Mouse (Mus musculus) stomach, postnatal 0 days (tissue): ENCODE measurements around the gene Oprl1.

ENCODE experiments used
- CTCF ChIP-seq: IDR thresholded peaks from 2 replicates; pipeline ENCODE4 v1.5.1; 2016; ENCODE audit warnings: antibody characterized with exemption, low read depth, mild to moderate bottlenecking, moderate library complexity
- EP300 ChIP-seq: optimal IDR thresholded peaks from 2 replicates; pipeline ENCODE3; 2016; ENCODE audit warnings: antibody characterized with exemption

GRCm38 (mm10) chr2:181677096-181677754 lies 37.6 kb upstream of the Oprl1 start:
- TF ChIP-seq CTCF (no peak), EP300 (no peak)
